Mouse (Mus musculus) brain, embryonic 14.5 days (tissue): Measurements from ENCODE around the gene Artn.

ENCODE experiments used
- CTCF ChIP-seq: fragments of 200-500 bp; IDR thresholded peaks from 2 replicates; pipeline ENCODE4 v1.5.1; 2012; ENCODE audit warnings: inconsistent platforms, mild to moderate bottlenecking, moderate library complexity, borderline replicate concordance; ENCODE audit not compliant: insufficient read depth, insufficient read length; ENCODE audit errors: extremely low read depth
- POLR2A ChIP-seq: fragments of 200-500 bp; IDR thresholded peaks from 2 replicates; pipeline ENCODE4 v1.6.1; 2012; ENCODE audit warnings: mild to moderate bottlenecking, inconsistent platforms, borderline replicate concordance; ENCODE audit not compliant: poor library complexity, insufficient read depth, insufficient read length, severe bottlenecking; ENCODE audit errors: extremely low read depth

- TF ChIP-seq CTCF (no peak), POLR2A (no peak)
Measured at GRCm38 (mm10) chr4:117964346-117965025, 34.9 kb upstream of the Artn start.
